Mouse (Mus musculus) MEL (cell line): ENCODE results near the gene Rpl14.

Source experiments
- EP300 ChIP-seq, 2 experiments: IDR thresholded peaks; 2 replicates each; pipeline ENCODE4 v1.6.1; 2011; ENCODE audit warnings: improper control_type of control experiment in 2 of 2, low read length in 2 of 2, low read depth in 1 of 2, mild to moderate bottlenecking in 1 of 2
- GATA1 ChIP-seq: IDR thresholded peaks from 2 replicates; pipeline ENCODE4 v1.6.1; 2011; ENCODE audit warnings: low read depth, low read length, improper control_type of control experiment

DNA sequence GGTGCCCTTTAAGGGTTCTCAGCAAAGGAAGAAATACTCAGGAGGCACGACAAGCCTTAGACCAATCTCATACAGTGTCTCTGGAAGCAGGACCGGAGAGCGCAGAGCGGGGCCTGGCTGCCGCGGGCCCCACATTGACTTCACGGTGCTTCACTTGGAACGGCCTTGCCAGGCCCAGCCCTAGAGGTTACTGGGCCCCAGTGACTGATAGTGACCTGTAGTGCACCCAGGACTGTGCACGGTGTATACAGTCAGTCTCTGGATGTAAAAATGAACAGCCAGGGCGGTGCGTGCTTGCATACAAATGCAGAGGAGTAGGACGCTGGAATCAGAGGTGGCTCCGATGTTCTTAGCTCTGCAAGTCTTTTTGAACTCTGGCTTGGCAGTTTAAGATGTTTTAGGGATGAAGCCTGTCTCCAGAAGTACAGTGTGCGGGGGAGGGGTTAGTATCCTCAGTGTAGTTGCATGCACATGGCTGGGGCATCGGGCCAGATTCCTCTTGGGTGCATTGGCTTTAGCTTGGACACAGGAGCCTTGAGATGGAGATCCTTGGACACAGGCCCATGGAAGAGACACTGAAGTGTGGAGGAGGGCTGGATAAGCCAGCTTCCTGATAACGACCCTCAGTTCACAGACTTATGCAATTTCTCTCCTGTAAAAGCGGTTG, 31.1 kb downstream of the Rpl14 start:
- TF ChIP-seq GATA1 (no peak), EP300 (IDR thresholded peaks at IDR 0.05; ENCODE audit: low read depth in 1 of 2, low read length in 2 of 2) (no peak)
